Mouse (Mus musculus): ENCODE measurements at regions not wholly inside any gene's neighbourhood (a gene's known extent, or its start where the extent isn't known, plus 50 kb on each side); places are given as distances from the start of the nearest gene placed in this dataset.

GRCm38 (mm10) chr6:49637654-49638053, 184.9 kb upstream of the Npy start:
- in situ Hi-C loops (cut with MseI, MboI): no loop called here

- in situ Hi-C loops (cut with MseI, MboI): no loop called here
Measured at GRCm38 (mm10) chr6:49641256-49641655, 181.3 kb upstream of the Npy start.

- in situ Hi-C loops (cut with MseI, MboI): no loop called here
Measured at GRCm38 (mm10) chr6:49654541-49655130, 167.9 kb upstream of the Npy start.

- in situ Hi-C loops (cut with MseI, MboI): no loop called here
Measured at GRCm38 (mm10) chr6:49655241-49655640, 167.3 kb upstream of the Npy start.

GRCm38 (mm10) chr6:49656359-49657280, 165.9 kb upstream of the Npy start:
- in situ Hi-C loops (cut with MseI, MboI): no loop called here

- in situ Hi-C loops (cut with MseI, MboI): no loop called here
Measured at GRCm38 (mm10) chr6:49657988-49658387, 164.5 kb upstream of the Npy start.

- in situ Hi-C loops (cut with MseI, MboI): no loop called here
Measured at GRCm38 (mm10) chr6:49670991-49671390, 151.5 kb upstream of the Npy start.

- in situ Hi-C loops (cut with MseI, MboI): no loop called here
Measured at GRCm38 (mm10) chr6:49671912-49672311, 150.6 kb upstream of the Npy start.

GRCm38 (mm10) chr6:49686776-49687175, 135.7 kb upstream of the Npy start:
- in situ Hi-C loops (cut with MseI, MboI): no loop called here

GRCm38 (mm10) chr6:49692032-49692539, 130.4 kb upstream of the Npy start:
- in situ Hi-C loops (cut with MseI, MboI): no loop called here

- in situ Hi-C loops (cut with MseI, MboI): no loop called here
Measured at GRCm38 (mm10) chr6:49694851-49695250, 127.7 kb upstream of the Npy start.

- in situ Hi-C loops (cut with MseI, MboI): no loop called here
Measured at GRCm38 (mm10) chr6:49696990-49697389, 125.5 kb upstream of the Npy start.

- in situ Hi-C loops (cut with MseI, MboI): no loop called here
Measured at GRCm38 (mm10) chr6:49701453-49701852, 121.1 kb upstream of the Npy start.

GRCm38 (mm10) chr6:49712980-49713379, 109.5 kb upstream of the Npy start:
- in situ Hi-C loops (cut with MseI, MboI): no loop called here

GRCm38 (mm10) chr6:49716520-49716919, 106.0 kb upstream of the Npy start:
- in situ Hi-C loops (cut with MseI, MboI): no loop called here

GRCm38 (mm10) chr6:49716945-49717344, 105.6 kb upstream of the Npy start:
- in situ Hi-C loops (cut with MseI, MboI): no loop called here

GRCm38 (mm10) chr6:49733191-49733590, 89.3 kb upstream of the Npy start:
- in situ Hi-C loops (cut with MseI, MboI): no loop called here

- in situ Hi-C loops (cut with MseI, MboI): no loop called here
Measured at GRCm38 (mm10) chr6:49743157-49743556, 79.4 kb upstream of the Npy start.

GRCm38 (mm10) chr6:49745301-49745700, 77.2 kb upstream of the Npy start:
- in situ Hi-C loops (cut with MseI, MboI): no loop called here

GRCm38 (mm10) chr6:49750544-49750943, 72.0 kb upstream of the Npy start:
- in situ Hi-C loops (cut with MseI, MboI): no loop called here

GRCm38 (mm10) chr6:49759614-49760013, 62.9 kb upstream of the Npy start:
- in situ Hi-C loops (cut with MseI, MboI): no loop called here

- in situ Hi-C loops (cut with MseI, MboI): no loop called here
Measured at GRCm38 (mm10) chr6:49764746-49765145, 57.8 kb upstream of the Npy start.
